Mouse (Mus musculus) G1E (cell line): ENCODE measurements around the gene Celf5. TPM values are rescaled to one million over a fixed set of nuclear protein-coding genes. Genes with fewer than 3 reads are reported as not detected.

Experiments used
- ATAC-seq: 2 replicates; pipeline ENCODE4 v1.8.0; 2016; ENCODE audit warnings: mild to moderate bottlenecking; ENCODE audit not compliant: insufficient number of reproducible peaks, poor library complexity, low FRiP score, severe bottlenecking; ENCODE audit errors: extremely low read depth
- DNase-seq: peaks from one replicate; pipeline ENCODE4 v3.0.0; 2012; ENCODE audit warnings: low spot score
- H3K27me3 ChIP-seq: 2 replicates; pipeline ENCODE4 v1.6.1; 2012; ENCODE audit warnings: mild to moderate bottlenecking, low read length, inconsistent platforms; ENCODE audit not compliant: insufficient read depth
- H3K36me3 ChIP-seq: replicated peaks from 2 replicates; pipeline ENCODE3; 2012; ENCODE audit warnings: mild to moderate bottlenecking, inconsistent platforms
- H3K4me1 ChIP-seq: 2 replicates; pipeline ENCODE4 v1.6.1; 2012; ENCODE audit warnings: low read depth, low read length, inconsistent platforms, mixed read lengths; ENCODE audit not compliant: insufficient read depth
- H3K4me3 ChIP-seq: 2 replicates; pipeline ENCODE4 v1.5.1; 2012; ENCODE audit warnings: low read depth, mild to moderate bottlenecking, inconsistent platforms, low read length, moderate library complexity, mixed read lengths
- H3K9me3 ChIP-seq: replicated peaks from 2 replicates; pipeline ENCODE4 v1.6.1; 2012; ENCODE audit warnings: inconsistent platforms
- CTCF ChIP-seq: IDR thresholded peaks from 2 replicates; pipeline ENCODE4 v1.5.1; 2012; ENCODE audit warnings: low read depth, low read length, inconsistent platforms, mixed read lengths
- GATA1 ChIP-seq: IDR thresholded peaks from 2 replicates; pipeline ENCODE4 v1.6.1; 2012; ENCODE audit warnings: borderline replicate concordance, low read length, inconsistent platforms, mixed read lengths
- GATA2 ChIP-seq: IDR thresholded peaks from 2 replicates; pipeline ENCODE4 v1.6.1; 2012; ENCODE audit warnings: low read depth, low read length, inconsistent platforms, borderline replicate concordance
- POLR2AphosphoS5 ChIP-seq: IDR thresholded peaks from 2 replicates; pipeline ENCODE4 v1.6.1; 2012; ENCODE audit warnings: low read depth, low read length, inconsistent platforms; ENCODE audit not compliant: insufficient replicate concordance
- TAL1 ChIP-seq: conservative IDR thresholded peaks from 2 replicates; pipeline ENCODE4 v1.6.1; 2012; ENCODE audit warnings: low read depth, low read length, inconsistent platforms, mixed read lengths
- polyA plus RNA-seq: library from polyadenylated mRNA; stranded (reverse); fragments of >175 nt; gene quantifications from 2 replicates; pipeline ENCODE4 v1.2.3, GENCODE M21; 2012
- total RNA-seq, 2 experiments: library from RNA; stranded (forward) in 1 of 2; stranded (reverse) in 1 of 2; fragments of 200-1000 nt in 1 of 2; fragments of >200 nt in 1 of 2; fragmentation: Nextera tagmentation in 1 of 2; gene quantifications; 2 replicates each; pipeline ENCODE4 v1.2.3; 2014 to 2017

The Celf5 gene
- total and polyA plus RNA-seq, 3 experiments, result 0.05 TPM; not detected in 1

DNA sequence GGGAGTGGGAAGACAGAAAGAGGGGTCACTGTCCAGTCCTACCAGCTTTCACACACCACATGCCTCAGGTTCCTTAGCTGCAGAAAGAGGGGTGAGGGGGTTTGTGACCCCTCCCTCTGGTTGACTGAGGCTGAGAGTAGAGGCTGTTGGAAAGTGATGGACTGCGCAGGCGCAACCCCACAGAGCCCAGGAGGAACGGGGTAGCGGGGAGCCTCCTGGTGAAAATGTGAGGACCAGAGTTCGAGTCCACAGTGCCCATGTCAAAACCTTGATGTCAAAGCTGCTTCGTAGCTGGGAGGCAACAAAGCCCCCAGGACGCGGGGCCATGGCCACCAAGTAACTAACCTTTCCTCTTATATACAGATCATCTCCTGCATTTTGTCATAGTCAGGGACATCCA, 24.9 kb downstream of the Celf5 start:
- no peak for ATAC-seq

DNA sequence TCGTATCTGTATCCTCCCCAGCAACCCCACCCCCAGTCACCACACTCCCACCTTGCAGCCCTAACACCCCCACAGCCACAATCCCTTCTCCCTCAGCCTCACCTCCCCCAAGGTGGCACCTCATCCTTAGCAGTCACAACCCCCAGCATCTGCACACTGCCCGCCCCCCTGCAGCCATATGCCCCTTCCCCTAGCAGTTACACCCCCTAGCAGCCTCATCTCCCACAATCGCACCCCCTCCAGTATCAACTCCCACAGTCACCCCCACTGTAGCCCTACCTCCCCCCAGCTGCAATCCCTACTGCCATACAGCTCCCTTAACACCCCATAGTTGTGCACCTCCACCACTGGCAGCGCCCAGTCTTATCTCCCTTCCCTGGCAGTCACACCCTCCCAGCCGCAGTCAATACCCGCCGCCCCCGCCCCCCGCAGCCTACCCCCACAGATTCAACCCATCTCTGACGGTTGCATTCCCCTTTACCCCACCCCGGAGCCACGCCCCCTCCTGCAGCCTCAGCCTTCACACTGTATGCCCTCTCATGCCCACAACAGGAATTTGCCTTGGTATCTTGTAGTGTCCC, 25.4 kb downstream of the Celf5 start:
- peak; percentile 78 for DNase-seq

More for the DNA sequence above, 24.9 kb downstream of the Celf5 start:
- no peak for TF ChIP-seq GATA1
- TF ChIP-seq GATA2, result no peak
- no peak for TF ChIP-seq TAL1
- TF ChIP-seq CTCF, result no peak
- TF ChIP-seq POLR2AphosphoS5, result no peak
- Histone ChIP-seq H3K4me1 (peaks cover 48% of the 10 kb centered on the region), H3K36me3 (no peaks in the 10 kb centered on the region), H3K27me3 (peaks cover 54% of the 10 kb centered on the region), H3K9me3 (no peaks in the 10 kb centered on the region), H3K4me3 (peak overlapping the region; percentile 57; the same call in 1 of the 2 replicates)
- no peak for DNase-seq

DNA sequence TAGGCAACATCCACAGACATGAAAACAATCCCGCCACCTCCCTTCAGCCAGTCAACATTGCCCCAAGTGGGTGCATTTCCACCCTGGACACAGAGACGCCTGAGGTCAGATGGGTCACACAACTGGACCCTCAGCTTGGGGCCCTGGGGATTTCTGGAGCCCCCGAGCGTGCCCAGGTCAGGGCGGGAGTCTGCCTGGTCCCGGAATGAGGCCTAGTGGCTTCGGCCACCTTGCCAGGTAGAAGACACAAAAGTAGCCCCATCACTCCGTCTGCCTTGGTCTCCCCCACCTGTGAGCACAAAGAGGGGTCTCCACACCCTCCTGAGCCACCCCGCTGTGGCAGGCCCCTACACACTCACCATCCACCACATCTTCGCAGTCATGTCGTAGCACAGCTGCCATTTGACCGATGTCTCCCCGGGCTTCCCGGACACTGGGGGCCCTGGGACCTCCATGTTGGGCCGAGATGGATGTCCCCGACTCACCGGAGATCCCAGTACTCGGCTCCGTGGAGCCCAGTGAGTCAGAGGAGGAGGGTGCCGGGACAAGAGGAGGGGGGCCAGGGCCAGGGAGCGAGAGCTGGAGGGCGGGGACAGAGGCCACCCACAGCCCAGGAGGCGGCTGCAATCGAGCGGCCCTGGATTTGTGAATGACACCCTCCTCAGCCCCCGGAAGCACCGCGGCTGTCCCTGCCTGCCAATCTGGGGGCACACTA, 27.2 kb downstream of the Celf5 start, which contains the start of gene Nfic:
Nfic (minus strand) TSS at position 455 of the 715 bp plus-strand sequence.
- TF ChIP-seq TAL1 (no peak), GATA1 (no peak), GATA2 (no peak), CTCF (no peak), POLR2AphosphoS5 (no peak)
- H3K4me1 ChIP-seq, result peaks cover 33% of the 10 kb centered on the region
- no peak within 1 kb of the TSS for H3K4me3 ChIP-seq
- H3K36me3 ChIP-seq, result no peaks in the 10 kb centered on the region
- H3K9me3 ChIP-seq, result no peaks in the 10 kb centered on the region
- DNase-seq (no peak), ATAC-seq (no peak)
- peaks cover 54% of the 10 kb centered on the region for H3K27me3 ChIP-seq

More for the DNA sequence above, 25.4 kb downstream of the Celf5 start:
- peaks cover 46% of the 10 kb centered on the region for H3K4me1 ChIP-seq
- H3K4me3 ChIP-seq, result peak overlapping the region; percentile 57; the same call in 1 of the 2 replicates
- no peak for TF ChIP-seq POLR2AphosphoS5
- TF ChIP-seq CTCF, result no peak
- TF ChIP-seq GATA2, result no peak
- TF ChIP-seq GATA1, result no peak
- no peak for TF ChIP-seq TAL1
- no peaks in the 10 kb centered on the region for H3K9me3 ChIP-seq
- ATAC-seq, result peak; percentile 66; the same call in 1 of the 2 replicates
- no peaks in the 10 kb centered on the region for H3K36me3 ChIP-seq
- peaks cover 54% of the 10 kb centered on the region for H3K27me3 ChIP-seq

DNA sequence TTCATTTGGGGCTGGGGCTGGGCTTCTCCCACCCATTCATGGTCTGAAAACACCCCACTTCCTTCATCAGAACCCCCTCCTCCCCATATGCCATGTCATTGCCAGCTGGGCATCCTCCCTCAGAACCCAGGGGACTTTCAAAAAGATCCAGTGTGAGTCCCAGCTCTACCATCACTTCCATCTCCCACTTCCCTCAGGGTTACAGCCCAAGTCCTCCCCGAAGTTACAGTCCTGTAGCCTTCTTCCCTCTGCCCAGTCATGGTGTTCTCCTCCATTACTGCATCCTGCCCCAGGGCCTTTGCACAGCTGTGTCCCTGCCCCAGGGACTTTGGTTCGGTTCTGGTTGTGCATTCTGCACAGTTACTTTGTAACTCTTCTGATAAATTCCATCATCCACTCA, 28.4 kb downstream of the Celf5 start:
- no peaks in the 10 kb centered on the region for H3K36me3 ChIP-seq
- peaks cover 37% of the 10 kb centered on the region for H3K4me1 ChIP-seq
- H3K9me3 ChIP-seq, result no peaks in the 10 kb centered on the region
- DNase-seq (no peak), ATAC-seq (no peak)
- TF ChIP-seq GATA2 (no peak), POLR2AphosphoS5 (no peak)
- no peak overlapping the region for H3K4me3 ChIP-seq
- peaks cover 50% of the 10 kb centered on the region for H3K27me3 ChIP-seq

DNA sequence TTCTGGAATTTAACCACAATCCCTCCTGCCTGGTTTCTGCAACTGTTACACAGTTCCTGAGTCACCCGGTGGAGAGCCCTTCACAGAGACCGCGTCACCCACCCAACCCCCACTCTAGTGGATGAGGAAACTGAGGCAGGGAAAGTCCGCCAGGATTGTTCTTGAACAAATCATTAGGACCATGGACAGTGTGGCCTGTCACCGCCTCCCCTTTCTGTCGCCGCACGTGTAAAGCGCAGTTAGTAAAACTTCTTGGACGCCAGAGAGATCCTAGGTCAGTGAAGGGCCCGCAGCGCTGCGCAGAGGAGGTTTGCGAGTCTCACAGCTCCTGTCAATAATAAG, 29.6 kb downstream of the Celf5 start:
- Histone ChIP-seq H3K4me3 (no peak overlapping the region), H3K4me1 (peaks cover 32% of the 10 kb centered on the region), H3K9me3 (no peaks in the 10 kb centered on the region), H3K27me3 (peaks cover 50% of the 10 kb centered on the region), H3K36me3 (no peaks in the 10 kb centered on the region)
- no peak for DNase-seq
- TF ChIP-seq TAL1 (no peak), GATA1 (no peak), CTCF (no peak), POLR2AphosphoS5 (no peak), GATA2 (no peak)
- no peak for ATAC-seq

DNA sequence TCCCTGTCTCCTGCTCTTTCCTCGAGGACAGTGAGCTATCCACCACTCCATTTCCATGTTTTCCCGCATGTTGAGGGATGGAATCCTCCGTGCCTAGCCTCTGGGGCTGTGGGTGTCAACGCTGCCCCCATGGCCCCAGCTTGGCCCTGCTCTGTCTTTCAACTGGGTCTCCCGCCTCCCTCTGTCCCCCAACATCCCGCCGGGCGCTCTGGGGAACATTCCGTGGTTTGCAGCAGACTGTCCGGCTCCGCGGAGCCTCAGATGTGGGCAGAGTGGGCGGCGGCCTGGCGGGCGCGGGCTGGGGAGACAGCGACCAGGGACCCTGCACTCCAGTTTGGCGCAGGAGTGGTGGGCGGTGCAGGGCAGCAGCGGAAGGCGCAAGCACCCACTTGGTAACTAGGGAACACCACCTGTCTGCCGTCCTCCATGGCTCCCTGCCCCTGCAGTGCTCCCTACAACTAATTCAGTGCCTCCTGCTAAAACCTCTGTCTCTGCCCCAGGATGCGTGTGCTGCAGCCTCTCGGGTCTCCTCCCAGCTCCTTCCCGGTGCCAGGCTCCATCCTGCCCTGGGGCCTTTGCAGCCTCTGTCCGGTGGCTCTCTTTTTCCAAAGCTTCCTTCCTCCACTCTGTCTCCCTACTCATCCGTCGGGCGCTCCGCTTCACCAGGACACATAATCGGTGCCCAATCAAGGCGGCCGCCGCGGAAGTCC, 30.1 kb downstream of the Celf5 start:
- no peak for ATAC-seq
- Histone ChIP-seq H3K9me3 (no peaks in the 10 kb centered on the region), H3K36me3 (no peaks in the 10 kb centered on the region), H3K4me1 (peaks cover 27% of the 10 kb centered on the region), H3K27me3 (peaks cover 50% of the 10 kb centered on the region), H3K4me3 (no peak overlapping the region)
- DNase-seq, result no peak
- TF ChIP-seq TAL1 (no peak), CTCF (no peak), GATA1 (no peak), POLR2AphosphoS5 (no peak), GATA2 (no peak)
